Mouse (Mus musculus): Measurements from ENCODE around the gene Igfbp5.

The Igfbp5 gene

GRCm38 (mm10) chr1:72874287-72875211, at the start of gene Igfbp5:
Igfbp5 (minus strand) TSS chr1:72874884.
- no peak for DNase-seq (ENCODE audit: low read depth)

- DNase-seq (ENCODE audit: low read depth): no peak
Observed at GRCm38 (mm10) chr1:72914815-72915214, 40.1 kb upstream of the Igfbp5 start.

- no peak for DNase-seq (ENCODE audit: low read depth)
Observed at GRCm38 (mm10) chr1:72913073-72913472, 38.4 kb upstream of the Igfbp5 start.

GRCm38 (mm10) chr1:72895821-72896220, 21.1 kb upstream of the Igfbp5 start:
- no peak for DNase-seq (ENCODE audit: low read depth)

- DNase-seq (ENCODE audit: low read depth): no peak
Observed at GRCm38 (mm10) chr1:72887910-72888309, 13.2 kb upstream of the Igfbp5 start.

- no peak for DNase-seq (ENCODE audit: low read depth)
Observed at GRCm38 (mm10) chr1:72885819-72886169, 11.1 kb upstream of the Igfbp5 start.

GRCm38 (mm10) chr1:72885111-72885818, 10.6 kb upstream of the Igfbp5 start:
- no peak for DNase-seq (ENCODE audit: low read depth)

- DNase-seq (ENCODE audit: low read depth): no peak
Observed at GRCm38 (mm10) chr1:72879319-72879634, 4.6 kb upstream of the Igfbp5 start.

- DNase-seq (ENCODE audit: low read depth): no peak
Observed at GRCm38 (mm10) chr1:72878473-72879318, 4.0 kb upstream of the Igfbp5 start.

- DNase-seq (ENCODE audit: low read depth): no peak
Observed at GRCm38 (mm10) chr1:72877892-72878291, 3.2 kb upstream of the Igfbp5 start.

- DNase-seq (ENCODE audit: low read depth): no peak
Observed at GRCm38 (mm10) chr1:72876111-72876510, 1.4 kb upstream of the Igfbp5 start.

GRCm38 (mm10) chr1:72875708-72876107, 1.0 kb upstream of the Igfbp5 start:
- DNase-seq (ENCODE audit: low read depth): no peak

- no peak for DNase-seq (ENCODE audit: low read depth)
Observed at GRCm38 (mm10) chr1:72873511-72874286, 985 bp downstream of the Igfbp5 start.

- no peak for DNase-seq (ENCODE audit: low read depth)
Observed at GRCm38 (mm10) chr1:72873078-72873477, 1.6 kb downstream of the Igfbp5 start.

- peak; percentile 55 for DNase-seq (ENCODE audit: low read depth)
Observed at GRCm38 (mm10) chr1:72872521-72872920, 2.2 kb downstream of the Igfbp5 start.

- DNase-seq (ENCODE audit: low read depth): no peak
Observed at GRCm38 (mm10) chr1:72871697-72872411, 2.8 kb downstream of the Igfbp5 start.

- DNase-seq (ENCODE audit: low read depth): no peak
Observed at GRCm38 (mm10) chr1:72871337-72871696, 3.4 kb downstream of the Igfbp5 start.

GRCm38 (mm10) chr1:72870615-72871336, 3.9 kb downstream of the Igfbp5 start:
- no peak for DNase-seq (ENCODE audit: low read depth)

GRCm38 (mm10) chr1:72869681-72870614, 4.7 kb downstream of the Igfbp5 start:
- peak; percentile 64 for DNase-seq (ENCODE audit: low read depth)
